Comparison of ENCODE assay signal across 20 mouse cellular contexts in genomic region chr8:9546429-9546828, GRCm38 (mm10).
DNase-seq lines count a peak whose midpoint lies in the region; ATAC-seq lines count a peak whose summit lies in the region.
"Had no signal": no experiment of that assay in that cellular context is flagged by ENCODE, and none has a peak within 500 bp of the region (broad histone marks: within the 10 kb centered on the region; RNA-seq: fewer than 3 reads in every experiment).

No protein-coding gene starts in this region.

- DNase-seq in frontal cortex, postnatal 10 days (ENCODE audit: low spot score in 2 of 2): no peak
- peak; percentile 0 for DNase-seq in lung, postnatal 14 days
- DNase-seq in lung, postnatal 10 days: no peak
- DNase-seq in brain, adult 2 months (ENCODE audit: low read depth, low spot score): peak; percentile 55
- DNase-seq in heart, postnatal 4 days: no peak
- DNase-seq: adrenal gland, postnatal 14 days; cerebellum, adult 8-10 months; kidney, adult 9 months; kidney, postnatal 36 days; left cerebral cortex, postnatal 4 days; liver; retina, postnatal 1 day; thymus, postnatal 25 days had no signal

- H3K4me1 ChIP-seq in neural tube, embryonic 13.5 days (replicated peaks): peaks cover 29% of the 10 kb centered on the region
- H3K4me1 ChIP-seq: heart, embryonic 10.5 days; liver, embryonic 15.5 days had no signal

- H3K27ac ChIP-seq in neural tube, embryonic 13.5 days (replicated peaks): peak overlapping the region; percentile 63
- H3K27ac ChIP-seq: forebrain, embryonic 13.5 days; heart, embryonic 10.5 days; left cerebral cortex, adult 2 months; liver, embryonic 15.5 days had no signal

- WGBS in neural tube, embryonic 13.5 days: 79% methylated on average over 6 of the region's 6 CpGs

- ATAC-seq in frontal cortex, adult (ENCODE audit: low TSS enrichment): peak; percentile 54
- no peak for ATAC-seq in neural tube, embryonic 13.5 days (ENCODE audit: low read depth)
- ATAC-seq: intestine, embryonic 16.5 days had no signal

- no peak overlapping the region for H3K9ac ChIP-seq in neural tube, embryonic 13.5 days
- H3K9ac ChIP-seq: forebrain, embryonic 13.5 days; liver, embryonic 15.5 days had no signal

- H3K27me3 ChIP-seq in neural tube, embryonic 13.5 days: no peaks in the 10 kb centered on the region
- H3K27me3 ChIP-seq: forebrain, embryonic 13.5 days; liver, embryonic 15.5 days had no signal

- no peaks in the 10 kb centered on the region for H3K9me3 ChIP-seq in neural tube, embryonic 13.5 days
- H3K9me3 ChIP-seq: forebrain, embryonic 13.5 days; heart, embryonic 10.5 days; liver, embryonic 15.5 days had no signal

- no peaks in the 10 kb centered on the region for H3K36me3 ChIP-seq in neural tube, embryonic 13.5 days
- H3K36me3 ChIP-seq: heart, embryonic 10.5 days; liver, embryonic 15.5 days had no signal

- H3K4me2 ChIP-seq in neural tube, embryonic 13.5 days: no peak overlapping the region
- H3K4me2 ChIP-seq: forebrain, embryonic 13.5 days; liver, embryonic 15.5 days had no signal

- no peak overlapping the region for H3K4me3 ChIP-seq in neural tube, embryonic 13.5 days
- H3K4me3 ChIP-seq: forebrain, embryonic 13.5 days; heart, embryonic 10.5 days; left cerebral cortex, adult 2 months; liver, embryonic 15.5 days had no signal

Comparison
In these comparisons a context has a peak if more than half of its experiments do, and no peak if none do; other contexts are left out.
1. DNase-seq: peak in lung, postnatal 14 days (single experiment) and brain, adult 2 months (single experiment); none in frontal cortex, postnatal 10 days (0 of 2), lung, postnatal 10 days (single experiment) and heart, postnatal 4 days (single experiment).